Mouse (Mus musculus): ENCODE data around the gene Gm43517.

Gene Gm43517

GRCm38 (mm10) chr12:49384876-49385630 lies at the start of gene Gm43517:
Gene Gm43517, plus strand, starts transcription at chr12:49385174.
- DNase-seq (ENCODE audit: low spot score in 2 of 2) = no peak

- DNase-seq (ENCODE audit: low spot score in 2 of 2) = no peak
Measured at GRCm38 (mm10) chr12:49349697-49350096, 35.3 kb upstream of the Gm43517 start.

- no peak for DNase-seq (ENCODE audit: low spot score in 2 of 2)
Measured at GRCm38 (mm10) chr12:49368931-49369330, 16.0 kb upstream of the Gm43517 start.

GRCm38 (mm10) chr12:49372170-49372569 lies 12.8 kb upstream of the Gm43517 start:
- no peak for DNase-seq (ENCODE audit: low spot score in 2 of 2)

GRCm38 (mm10) chr12:49373176-49373575 lies 11.8 kb upstream of the Gm43517 start:
- no peak for DNase-seq (ENCODE audit: low spot score in 2 of 2)

GRCm38 (mm10) chr12:49373821-49374605 lies 11.0 kb upstream of the Gm43517 start:
- DNase-seq (ENCODE audit: low spot score in 2 of 2) = no peak

GRCm38 (mm10) chr12:49374606-49374995 lies 10.4 kb upstream of the Gm43517 start:
- DNase-seq (ENCODE audit: low spot score in 2 of 2) = no peak

- DNase-seq (ENCODE audit: low spot score in 2 of 2) = no peak
Measured at GRCm38 (mm10) chr12:49375427-49376317, 9.3 kb upstream of the Gm43517 start.

- DNase-seq (ENCODE audit: low spot score in 2 of 2) = no peak
Measured at GRCm38 (mm10) chr12:49376318-49376992, 8.5 kb upstream of the Gm43517 start.

- no peak for DNase-seq (ENCODE audit: low spot score in 2 of 2)
Measured at GRCm38 (mm10) chr12:49377281-49377970, 7.5 kb upstream of the Gm43517 start.

- DNase-seq (ENCODE audit: low spot score in 2 of 2) = no peak
Measured at GRCm38 (mm10) chr12:49378920-49379319, 6.1 kb upstream of the Gm43517 start.

- no peak for DNase-seq (ENCODE audit: low spot score in 2 of 2)
Measured at GRCm38 (mm10) chr12:49379446-49379845, 5.5 kb upstream of the Gm43517 start.

GRCm38 (mm10) chr12:49380442-49380841 lies 4.5 kb upstream of the Gm43517 start:
- DNase-seq (ENCODE audit: low spot score in 2 of 2) = no peak

- no peak for DNase-seq (ENCODE audit: low spot score in 2 of 2)
Measured at GRCm38 (mm10) chr12:49381031-49381525, 3.9 kb upstream of the Gm43517 start.

- DNase-seq (ENCODE audit: low spot score in 2 of 2) = no peak
Measured at GRCm38 (mm10) chr12:49381721-49382365, 3.1 kb upstream of the Gm43517 start.

- no peak for DNase-seq (ENCODE audit: low spot score in 2 of 2)
Measured at GRCm38 (mm10) chr12:49382565-49383520, 2.1 kb upstream of the Gm43517 start, which contains the start of gene Foxg1. Gene Foxg1, plus strand, starts transcription at chr12:49382660.

- DNase-seq (ENCODE audit: low spot score in 2 of 2) = no peak
Measured at GRCm38 (mm10) chr12:49383521-49384133, 1.3 kb upstream of the Gm43517 start.

- DNase-seq (ENCODE audit: low spot score in 2 of 2) = no peak
Measured at GRCm38 (mm10) chr12:49384295-49384875, 589 bp upstream of the Gm43517 start.
